Mouse (Mus musculus) activated CD4-positive, CD25-positive, alpha-beta regulatory T cell, adult 4 months (primary cell): ENCODE data around the gene Gdpgp1. TPM values are rescaled to one million over a fixed set of nuclear protein-coding genes. Genes with fewer than 3 reads are reported as not detected.

ENCODE experiments used
- ATAC-seq: one replicate; pipeline ENCODE4 v1.8.0; 2017
- polyA plus RNA-seq, 2 experiments: library from polyadenylated mRNA; unstranded; fragments of 100-300 nt; shearing (Covaris generic); gene quantifications; one replicate each; pipeline ENCODE4 v1.2.1; 2017

The Gdpgp1 gene
- polyA plus RNA-seq, 2 experiments from 2014 or later = 5.5 to 9.4 TPM

GRCm38 (mm10) chr7:80227065-80227464 lies 5.6 kb upstream of the Gdpgp1 start:
- no peak for ATAC-seq

- ATAC-seq = no peak
These were observed 2.5 kb upstream of the Gdpgp1 start for GRCm38 (mm10) chr7:80230196-80230595.

DNA sequence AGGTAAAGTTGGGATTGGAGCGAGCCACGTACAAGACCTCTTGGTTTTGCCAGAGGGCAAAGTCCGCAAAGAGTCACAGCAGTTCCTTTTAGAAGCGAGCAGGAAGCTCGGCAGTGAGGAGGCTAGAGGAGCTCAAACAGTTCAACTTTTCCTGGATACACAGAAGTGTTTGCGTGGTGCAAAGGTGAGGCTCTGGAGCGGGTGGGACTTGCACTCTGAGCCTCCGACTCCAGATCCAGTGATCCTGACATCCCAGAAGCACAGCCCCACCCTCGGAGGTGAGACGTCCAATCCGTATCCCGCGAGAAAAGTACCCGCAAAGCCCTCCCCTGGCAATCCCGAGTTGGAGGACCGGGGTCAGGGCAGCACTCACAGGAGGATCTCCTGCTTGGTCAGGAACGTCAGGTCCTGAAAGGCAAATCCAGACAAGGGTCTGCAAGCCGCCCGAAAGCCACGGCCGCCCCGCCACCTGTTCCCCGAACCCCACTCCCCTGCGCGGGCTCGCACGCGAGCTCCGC lies 635 bp upstream of the Gdpgp1 start:
- no peak for ATAC-seq

GRCm38 (mm10) chr7:80233799-80234198 lies 1.1 kb downstream of the Gdpgp1 start:
- ATAC-seq = no peak

- ATAC-seq = no peak
These were observed 5.9 kb downstream of the Gdpgp1 start for GRCm38 (mm10) chr7:80238542-80238941.

DNA sequence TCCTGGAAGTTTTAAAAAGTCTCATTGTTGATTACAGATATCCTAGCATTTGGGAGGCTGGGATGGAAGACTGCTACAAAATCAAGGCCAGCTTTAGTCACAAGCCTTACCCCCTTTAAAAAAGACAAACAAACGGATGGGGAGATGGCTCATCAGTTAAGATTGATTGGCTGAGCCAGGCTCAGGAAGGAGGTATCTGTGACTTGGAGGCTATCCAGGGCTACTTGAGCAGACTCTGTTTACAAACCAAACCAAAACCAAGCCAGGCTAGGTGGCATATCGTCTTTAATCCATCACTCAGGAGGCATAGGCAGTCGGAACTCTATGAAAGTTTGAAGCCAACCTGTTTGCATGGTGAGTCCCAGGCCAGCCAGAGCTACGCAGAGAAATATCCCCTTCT lies 9.0 kb downstream of the Gdpgp1 start:
- ATAC-seq = no peak

DNA sequence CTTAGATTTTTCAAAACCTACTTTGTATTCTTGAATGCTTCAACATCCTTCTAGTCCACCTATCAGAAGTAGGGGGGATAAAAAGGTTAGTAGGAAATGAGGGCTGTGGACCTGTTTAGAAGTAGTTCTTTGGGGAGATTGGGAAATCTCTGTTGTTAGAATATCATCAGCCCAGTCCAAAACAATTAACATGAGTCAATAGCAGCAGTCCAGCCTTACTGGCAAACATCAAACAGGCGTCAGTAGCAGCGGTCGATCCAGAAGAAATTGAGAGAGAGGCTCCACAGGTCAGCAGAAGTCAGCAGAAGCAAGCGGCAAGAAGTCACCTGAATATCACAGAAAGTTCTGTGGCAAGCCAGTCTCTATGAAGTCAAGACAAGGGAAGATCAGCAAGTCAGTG lies 12.2 kb downstream of the Gdpgp1 start:
- no peak for ATAC-seq

DNA sequence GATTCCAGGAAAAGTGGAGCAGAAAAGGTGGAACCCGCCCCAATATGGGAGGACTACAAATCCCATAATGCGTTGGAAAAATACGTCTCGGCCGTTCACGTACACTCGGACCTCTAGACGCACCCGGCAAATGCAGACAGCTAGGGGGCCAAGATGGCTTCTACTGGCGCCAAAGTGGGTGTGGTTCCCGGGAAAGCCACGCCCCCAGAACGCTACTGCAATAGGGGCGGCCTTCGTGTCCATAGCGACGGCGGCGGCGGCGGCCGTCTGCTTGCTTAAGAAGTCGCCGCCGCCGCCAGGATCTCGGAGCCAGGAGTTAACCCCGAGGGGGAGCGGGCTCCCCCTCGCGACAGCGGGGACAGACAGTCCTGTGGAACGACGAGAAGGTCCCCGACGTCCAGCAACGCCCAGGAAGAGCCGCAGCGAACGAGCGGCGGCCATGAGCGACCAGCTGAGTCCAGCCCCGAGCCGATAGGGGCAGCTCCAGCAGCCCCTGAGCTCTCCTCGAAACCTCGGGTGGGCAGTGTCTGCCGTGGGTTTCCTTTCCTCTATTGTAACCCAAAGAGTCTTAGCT lies 13.6 kb downstream of the Gdpgp1 start, which contains the start of gene Ttll13:
Gene Ttll13 (plus strand): TSS at position 229 of the 574 bp plus-strand sequence.
- ATAC-seq = peak; percentile 97

DNA sequence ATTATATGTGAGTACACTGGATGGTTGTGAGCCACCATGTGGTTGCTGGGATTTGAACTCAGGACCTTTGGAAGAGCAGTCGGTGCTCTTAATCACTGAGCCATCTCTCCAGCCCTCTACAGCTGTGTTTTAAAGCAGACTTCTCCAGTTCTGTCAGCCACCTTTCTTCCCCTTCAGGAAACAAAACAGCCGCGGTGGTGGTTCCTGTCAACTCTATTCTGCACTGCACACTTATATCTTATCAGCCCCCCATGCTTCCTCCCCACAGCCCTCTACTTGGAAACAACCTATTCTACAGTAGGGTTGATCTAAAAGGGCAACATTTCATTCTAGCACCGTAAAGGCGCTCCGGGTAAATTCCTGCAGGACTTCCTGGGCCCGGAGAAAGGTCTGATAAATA lies 14.2 kb downstream of the Gdpgp1 start:
- no peak for ATAC-seq

GRCm38 (mm10) chr7:80252437-80252836 lies 19.8 kb downstream of the Gdpgp1 start:
- no peak for ATAC-seq

GRCm38 (mm10) chr7:80252886-80253285 lies 20.2 kb downstream of the Gdpgp1 start:
- ATAC-seq = no peak

GRCm38 (mm10) chr7:80255981-80256380 lies 23.3 kb downstream of the Gdpgp1 start:
- no peak for ATAC-seq

DNA sequence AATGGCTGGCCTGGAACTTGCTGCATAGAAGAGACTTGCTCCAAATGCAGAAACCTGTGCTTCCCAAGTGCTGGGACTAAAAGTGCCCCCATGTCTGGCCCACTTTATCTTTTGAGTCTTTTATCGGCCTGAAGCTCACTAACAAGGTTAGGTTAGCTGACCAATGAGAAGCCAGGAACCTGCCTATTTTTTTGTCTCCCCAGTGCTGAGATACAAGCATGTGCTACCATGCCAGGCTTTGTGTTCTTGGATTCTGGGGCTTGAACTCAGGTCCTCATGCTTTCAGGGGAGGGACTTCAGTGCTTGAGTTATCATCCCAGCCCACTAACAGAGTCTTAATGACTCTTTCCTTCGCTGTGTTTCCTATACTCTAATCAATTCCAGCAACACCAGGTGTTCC lies 25.0 kb downstream of the Gdpgp1 start:
- no peak for ATAC-seq

DNA sequence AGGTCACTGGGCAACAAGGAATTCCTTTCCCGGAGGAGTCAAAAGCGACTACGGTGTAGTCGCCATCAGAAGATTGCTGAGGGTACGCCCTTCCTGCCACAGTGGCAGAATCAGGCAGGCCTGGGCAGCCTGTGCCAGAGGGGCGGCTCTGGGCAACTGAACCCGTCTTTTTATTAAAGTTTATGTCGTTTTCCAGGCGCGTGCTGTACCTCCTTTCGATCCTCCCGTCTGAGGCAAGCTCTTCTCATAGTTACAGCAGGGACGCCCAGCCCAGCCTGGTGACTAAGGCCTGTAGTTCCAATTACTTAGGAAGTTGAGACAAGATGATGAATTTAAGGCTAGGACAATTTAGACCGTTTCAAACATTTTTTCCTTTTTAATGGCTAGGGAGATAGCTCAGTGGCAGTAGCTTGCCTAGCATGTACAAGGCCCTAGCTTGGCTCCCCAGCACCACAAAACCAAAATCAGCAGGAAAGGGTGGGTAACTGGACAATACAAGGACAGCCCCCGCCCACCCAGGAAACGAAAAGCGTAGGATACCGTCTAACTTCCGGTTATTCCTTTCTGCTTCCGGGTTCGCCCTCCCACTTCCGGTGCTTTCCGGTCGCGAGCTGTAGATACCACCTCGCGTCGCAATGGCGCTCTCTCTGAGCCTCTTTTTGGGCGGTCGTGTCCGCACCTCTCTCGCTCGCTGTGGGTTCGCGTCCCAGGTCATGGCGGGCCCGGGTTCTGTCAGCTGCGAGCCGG lies 28.1 kb downstream of the Gdpgp1 start, which contains the start of gene Ngrn:
Gene Ngrn (plus strand): TSS at position 591 of the 747 bp plus-strand sequence.
- peak; percentile 95 for ATAC-seq

- ATAC-seq = peak; percentile 56
These were observed 28.8 kb downstream of the Gdpgp1 start for GRCm38 (mm10) chr7:80261372-80261990.

- ATAC-seq = no peak
These were observed 31.9 kb downstream of the Gdpgp1 start for GRCm38 (mm10) chr7:80264606-80265005.

GRCm38 (mm10) chr7:80267764-80268163 lies 35.1 kb downstream of the Gdpgp1 start:
- no peak for ATAC-seq

GRCm38 (mm10) chr7:80268897-80269750 lies 36.5 kb downstream of the Gdpgp1 start, which contains the start of gene Vps33b:
Gene Vps33b (plus strand): TSS chr7:80269649.
- ATAC-seq = peak; percentile 97

GRCm38 (mm10) chr7:80269751-80270255 lies 37.1 kb downstream of the Gdpgp1 start:
- no peak for ATAC-seq

- no peak for ATAC-seq
These were observed 40.8 kb downstream of the Gdpgp1 start for GRCm38 (mm10) chr7:80273456-80273855.

DNA sequence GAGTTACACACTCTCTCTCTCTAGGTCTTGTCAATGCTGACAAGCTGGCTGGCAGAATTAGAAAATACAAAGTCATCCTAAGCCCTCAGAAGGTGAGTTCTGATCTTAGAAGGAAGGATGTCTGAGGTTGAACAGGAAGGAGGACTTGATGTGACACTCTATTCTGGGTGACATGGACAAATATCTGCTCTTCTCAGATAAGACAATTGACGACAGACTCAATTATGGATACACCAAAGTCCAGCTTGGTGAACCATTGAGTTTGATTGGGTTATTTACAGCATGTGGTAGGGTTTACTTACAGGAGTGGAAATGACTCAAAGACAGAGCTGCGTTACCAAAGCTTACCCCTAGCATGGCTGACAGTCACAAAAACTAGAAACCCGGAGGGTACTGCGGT lies 43.7 kb downstream of the Gdpgp1 start:
- ATAC-seq = no peak

GRCm38 (mm10) chr7:80280032-80280431 lies 47.4 kb downstream of the Gdpgp1 start:
- no peak for ATAC-seq
